Mouse (Mus musculus): ENCODE measurements at regions not wholly inside any gene's neighbourhood (a gene's known extent, or its start where the extent isn't known, plus 50 kb on each side); places are given as distances from the start of the nearest gene placed in this dataset.

GRCm38 (mm10) chr3:9373896-9374295 lies 236.0 kb downstream of the Zfp704 start:
- no peak for DNase-seq (ENCODE audit: low spot score)

- DNase-seq (ENCODE audit: low spot score) = no peak
Measured at GRCm38 (mm10) chr3:9370096-9370495, 239.8 kb downstream of the Zfp704 start.

GRCm38 (mm10) chr3:9365791-9366190 lies 244.1 kb downstream of the Zfp704 start:
- no peak for DNase-seq (ENCODE audit: low spot score)

- no peak for DNase-seq (ENCODE audit: low spot score)
Measured at GRCm38 (mm10) chr3:9359186-9359585, 250.7 kb downstream of the Zfp704 start.

- no peak for DNase-seq (ENCODE audit: low spot score)
Measured at GRCm38 (mm10) chr3:9358111-9358510, 251.8 kb downstream of the Zfp704 start.

- no peak for DNase-seq (ENCODE audit: low spot score)
Measured at GRCm38 (mm10) chr3:9357639-9358038, 252.2 kb downstream of the Zfp704 start.

- no peak for DNase-seq (ENCODE audit: low spot score)
Measured at GRCm38 (mm10) chr3:9355875-9356274, 254.0 kb downstream of the Zfp704 start.

- no peak for DNase-seq (ENCODE audit: low spot score)
Measured at GRCm38 (mm10) chr3:9354756-9355155, 255.1 kb downstream of the Zfp704 start.

- no peak for DNase-seq (ENCODE audit: low spot score)
Measured at GRCm38 (mm10) chr3:9352251-9352650, 257.6 kb downstream of the Zfp704 start.

- no peak for DNase-seq (ENCODE audit: low spot score)
Measured at GRCm38 (mm10) chr3:9349822-9350221, 260.1 kb downstream of the Zfp704 start.

GRCm38 (mm10) chr3:9347446-9347860 lies 262.4 kb downstream of the Zfp704 start:
- DNase-seq (ENCODE audit: low spot score) = no peak

- DNase-seq (ENCODE audit: low spot score) = peak; percentile 9
Measured at GRCm38 (mm10) chr3:9346857-9347445, 262.9 kb downstream of the Zfp704 start.

GRCm38 (mm10) chr3:9346356-9346755 lies 263.5 kb downstream of the Zfp704 start:
- no peak for DNase-seq (ENCODE audit: low spot score)

- DNase-seq (ENCODE audit: low spot score) = no peak
Measured at GRCm38 (mm10) chr3:9345885-9346284, 264.0 kb downstream of the Zfp704 start.

- DNase-seq (ENCODE audit: low spot score) = no peak
Measured at GRCm38 (mm10) chr3:9343586-9343985, 266.3 kb downstream of the Zfp704 start.

GRCm38 (mm10) chr3:9342167-9342566 lies 267.7 kb downstream of the Zfp704 start:
- no peak for DNase-seq (ENCODE audit: low spot score)

GRCm38 (mm10) chr3:9341657-9342056 lies 268.2 kb downstream of the Zfp704 start:
- DNase-seq (ENCODE audit: low spot score) = no peak

- no peak for DNase-seq (ENCODE audit: low spot score)
Measured at GRCm38 (mm10) chr3:9341244-9341643, 268.6 kb downstream of the Zfp704 start.

- DNase-seq (ENCODE audit: low spot score) = peak; percentile 28
Measured at GRCm38 (mm10) chr3:9340788-9341187, 269.1 kb downstream of the Zfp704 start.

- DNase-seq (ENCODE audit: low spot score) = no peak
Measured at GRCm38 (mm10) chr3:9340344-9340743, 269.5 kb downstream of the Zfp704 start.

- DNase-seq (ENCODE audit: low spot score) = no peak
Measured at GRCm38 (mm10) chr3:9339669-9340068, 270.2 kb downstream of the Zfp704 start.

GRCm38 (mm10) chr3:9335580-9335979 lies 274.3 kb downstream of the Zfp704 start:
- DNase-seq (ENCODE audit: low spot score) = no peak
